Mouse (Mus musculus) CH12.LX (cell line): ENCODE results near the gene Cacna1i. TPM values are rescaled to one million over a fixed set of nuclear protein-coding genes. Genes with fewer than 3 reads are reported as not detected.

Experiments
- DNase-seq: peaks from one replicate; pipeline ENCODE4 v3.0.0-alpha.2; 2013; ENCODE audit errors: extremely low read depth
- H3K27ac ChIP-seq: 2 replicates; pipeline ENCODE4 v1.5.1; 2012; ENCODE audit warnings: low read depth, mild to moderate bottlenecking, control low read depth, moderate library complexity; ENCODE audit not compliant: insufficient read depth
- H3K27me3 ChIP-seq: replicated peaks from 2 replicates; pipeline ENCODE3; 2012; ENCODE audit warnings: inconsistent platforms
- H3K36me3 ChIP-seq, 2 experiments: replicated peaks in 1 of 2; 2 replicates each; pipeline versions ENCODE3 to v1.6.1; 2012; ENCODE audit warnings: inconsistent platforms in 1 of 2, low read length in 1 of 2, mild to moderate bottlenecking in 1 of 2, mixed read lengths in 1 of 2, moderate library complexity in 1 of 2; ENCODE audit not compliant: control insufficient read depth in 1 of 2, insufficient read depth in 1 of 2
- H3K4me1 ChIP-seq, 2 experiments: 2 replicates each; pipeline ENCODE4 v1.6.1; 2012; ENCODE audit warnings: inconsistent platforms in 1 of 2, moderate library complexity in 1 of 2; ENCODE audit not compliant: insufficient read depth in 2 of 2, control insufficient read depth in 1 of 2
- H3K4me2 ChIP-seq: 2 replicates; pipeline ENCODE4 v1.6.1; 2012; ENCODE audit warnings: low read depth, mild to moderate bottlenecking, control low read depth; ENCODE audit not compliant: poor library complexity, insufficient read depth, severe bottlenecking
- H3K4me3 ChIP-seq, 3 experiments: fragments of 150-350 bp in 1 of 3; sonication (generic) in 1 of 3; replicated peaks in 1 of 3; 2 replicates each; pipeline versions ENCODE3 to v1.5.1; 2011 to 2012; ENCODE audit warnings: low read depth in 2 of 3, low read length in 2 of 3, mild to moderate bottlenecking in 2 of 3, moderate library complexity in 2 of 3, control low read depth in 1 of 3, improper control_type of control experiment in 1 of 3, inconsistent platforms in 1 of 3, mixed read lengths in 1 of 3; ENCODE audit not compliant: poor library complexity in 1 of 3
- H3K79me2 ChIP-seq: replicated peaks from 2 replicates; pipeline ENCODE4 v1.6.1; 2012; ENCODE audit warnings: mild to moderate bottlenecking, moderate library complexity; ENCODE audit not compliant: control insufficient read depth, poor library complexity, insufficient read depth, severe bottlenecking; ENCODE audit errors: extremely low read depth
- H3K9ac ChIP-seq: 2 replicates; pipeline ENCODE4 v1.6.1; 2012; ENCODE audit warnings: low read depth, mild to moderate bottlenecking, control low read depth, moderate library complexity; ENCODE audit not compliant: insufficient read depth
- H3K9me3 ChIP-seq: replicated peaks from 2 replicates; pipeline ENCODE3; 2012; ENCODE audit warnings: low read length, inconsistent platforms, mixed read lengths
- CHD1 ChIP-seq: IDR thresholded peaks from 2 replicates; pipeline ENCODE4 v1.6.1; 2012; ENCODE audit warnings: low read depth, low read length, improper control_type of control experiment, inconsistent platforms
- CHD2 ChIP-seq: IDR thresholded peaks from 2 replicates; pipeline ENCODE4 v1.6.1; 2011; ENCODE audit warnings: low read length, improper control_type of control experiment
- E2F4 ChIP-seq: IDR thresholded peaks from 2 replicates; pipeline ENCODE4 v1.6.1; 2011; ENCODE audit warnings: low read depth, low read length, improper control_type of control experiment; ENCODE audit not compliant: insufficient replicate concordance
- ELF1 ChIP-seq: IDR thresholded peaks from 2 replicates; pipeline ENCODE4 v1.6.1; 2014; ENCODE audit warnings: low read depth, mild to moderate bottlenecking, inconsistent platforms, low read length, improper control_type of control experiment
- EP300 ChIP-seq: IDR thresholded peaks from 2 replicates; pipeline ENCODE4 v1.6.1; 2011; ENCODE audit warnings: low read length, improper control_type of control experiment
- ETS1 ChIP-seq: conservative IDR thresholded peaks from 2 replicates; pipeline ENCODE4 v1.6.1; 2012; ENCODE audit warnings: low read depth, mild to moderate bottlenecking, inconsistent platforms, low read length, improper control_type of control experiment, moderate library complexity
- HCFC1 ChIP-seq: IDR thresholded peaks from 2 replicates; pipeline ENCODE4 v1.6.1; 2012; ENCODE audit warnings: low read depth, mild to moderate bottlenecking, inconsistent platforms, low read length, improper control_type of control experiment
- IRF4 ChIP-seq: IDR thresholded peaks from 2 replicates; pipeline ENCODE4 v1.6.1; 2014; ENCODE audit warnings: low read depth, mild to moderate bottlenecking, inconsistent platforms, low read length, improper control_type of control experiment
- MAFK ChIP-seq: IDR thresholded peaks from 2 replicates; pipeline ENCODE4 v1.6.1; 2011; ENCODE audit warnings: low read length, improper control_type of control experiment; ENCODE audit not compliant: insufficient replicate concordance
- MAX ChIP-seq: IDR thresholded peaks from 2 replicates; pipeline ENCODE4 v1.6.1; 2011; ENCODE audit warnings: low read length, improper control_type of control experiment
- MAZ ChIP-seq: IDR thresholded peaks from 2 replicates; pipeline ENCODE4 v1.6.1; 2012; ENCODE audit warnings: low read depth, mild to moderate bottlenecking, inconsistent platforms, low read length, improper control_type of control experiment, moderate library complexity
- MXI1 ChIP-seq: IDR thresholded peaks from 2 replicates; pipeline ENCODE4 v1.6.1; 2011; ENCODE audit warnings: mild to moderate bottlenecking, low read depth, low read length, improper control_type of control experiment
- MYC ChIP-seq: IDR thresholded peaks from 2 replicates; pipeline ENCODE4 v1.6.1; 2011; ENCODE audit warnings: low read depth, mild to moderate bottlenecking, improper control_type of control experiment, low read length
- NELFE ChIP-seq: IDR thresholded peaks from 2 replicates; pipeline ENCODE4 v1.6.1; 2011; ENCODE audit warnings: low read depth, low read length, improper control_type of control experiment
- NRF1 ChIP-seq: IDR thresholded peaks from 2 replicates; pipeline ENCODE4 v1.6.1; 2014; ENCODE audit warnings: low read depth, mild to moderate bottlenecking, inconsistent platforms, low read length, improper control_type of control experiment, moderate library complexity
- PAX5 ChIP-seq: IDR thresholded peaks from 2 replicates; pipeline ENCODE4 v1.6.1; 2012; ENCODE audit warnings: low read length, inconsistent platforms, mixed read lengths
- POLR2A ChIP-seq: IDR thresholded peaks from 2 replicates; pipeline ENCODE4 v1.6.1; 2011; ENCODE audit warnings: low read depth, mild to moderate bottlenecking, improper control_type of control experiment, low read length
- POLR2AphosphoS2 ChIP-seq: IDR thresholded peaks from 2 replicates; pipeline ENCODE4 v1.6.1; 2011; ENCODE audit warnings: low read depth, low read length, improper control_type of control experiment
- SIN3A ChIP-seq: IDR thresholded peaks from 2 replicates; pipeline ENCODE4 v1.6.1; 2012; ENCODE audit warnings: low read length, improper control_type of control experiment, inconsistent platforms
- SMC3 ChIP-seq: IDR thresholded peaks from 2 replicates; pipeline ENCODE4 v1.6.1; 2011; ENCODE audit warnings: low read depth, low read length, improper control_type of control experiment
- TBP ChIP-seq: conservative IDR thresholded peaks from 2 replicates; pipeline ENCODE4 v1.6.1; 2011; ENCODE audit warnings: low read depth, low read length, improper control_type of control experiment
- TCF12 ChIP-seq: IDR thresholded peaks from 2 replicates; pipeline ENCODE4 v1.6.1; 2014; ENCODE audit warnings: low read depth, mild to moderate bottlenecking, inconsistent platforms, low read length, improper control_type of control experiment
- UBTF ChIP-seq: IDR thresholded peaks from 2 replicates; pipeline ENCODE4 v1.6.1; 2012; ENCODE audit warnings: low read depth, mild to moderate bottlenecking, inconsistent platforms, low read length, improper control_type of control experiment, moderate library complexity
- USF2 ChIP-seq: conservative IDR thresholded peaks from 2 replicates; pipeline ENCODE4 v1.6.1; 2011; ENCODE audit warnings: low read depth, low read length, improper control_type of control experiment
- ZC3H11A ChIP-seq: IDR thresholded peaks from 2 replicates; pipeline ENCODE4 v1.6.1; 2012; ENCODE audit warnings: low read depth, mild to moderate bottlenecking, inconsistent platforms, low read length, improper control_type of control experiment
- ZKSCAN1 ChIP-seq: IDR thresholded peaks from 2 replicates; pipeline ENCODE4 v1.6.1; 2012; ENCODE audit warnings: low read depth, inconsistent platforms, low read length, improper control_type of control experiment, borderline replicate concordance
- ZNF384 ChIP-seq: IDR thresholded peaks from 2 replicates; pipeline ENCODE4 v1.6.1; 2012; ENCODE audit warnings: low read depth, low read length, improper control_type of control experiment, inconsistent platforms
- dilution Hi-C: fragments of 300-500 bp; cut with MboI; formaldehyde crosslinking; loops from 2 replicates; pipeline ENCODE4 v1.14.3; 2020; ENCODE audit warnings: low sequenced_read_pairs; ENCODE audit not compliant: extremely low pct_unique_long_range_greater_than_20kb, extremely low pct_ligation_motif_present
- in situ Hi-C: fragments of 300-500 bp; cut with MboI; formaldehyde crosslinking; loops from 3 replicates; pipeline ENCODE4 v1.14.3; 2019; ENCODE audit warnings: low sequenced_read_pairs, low pct_ligation_motif_present, low pct_unique_long_range_greater_than_20kb, mixed read lengths
- polyA plus RNA-seq: library from polyadenylated mRNA; unstranded; fragments of >175 nt; gene quantifications from 2 replicates; pipeline ENCODE4 v1.2.1, GENCODE M21; 2012; ENCODE audit warnings: low read depth; ENCODE audit not compliant: insufficient read length
- total RNA-seq, 2 experiments: library from RNA; depleted of rRNA; stranded (reverse); fragments of 300-350 nt in 1 of 2; fragments of >200 nt in 1 of 2; gene quantifications; 2 replicates each; pipeline ENCODE4 v1.2.3; 2012 to 2014

The Cacna1i gene
- total and polyA plus RNA-seq, 3 experiments: under 0.01 TPM; not detected in 2

GRCm38 (mm10) chr15:80399451-80399850 is 112.4 kb downstream of the Cacna1i start:
- Histone ChIP-seq H3K36me3 (no peaks in the 10 kb centered on the region), H3K4me3 (no peak overlapping the region), H3K27me3 (peaks cover 55% of the 10 kb centered on the region), H3K79me2 (no peaks in the 10 kb centered on the region), H3K4me1 (no peaks in the 10 kb centered on the region)
- TF ChIP-seq POLR2AphosphoS2: no peak
- no peak for TF ChIP-seq HCFC1
- no peak for TF ChIP-seq ETS1
- TF ChIP-seq USF2: no peak
- no peak for TF ChIP-seq CHD1
- TF ChIP-seq ZKSCAN1: no peak
- no peak for TF ChIP-seq NELFE
- TF ChIP-seq TBP: no peak
- TF ChIP-seq POLR2A: no peak
- no peak for TF ChIP-seq UBTF
- TF ChIP-seq MYC: no peak
- no peak for TF ChIP-seq MXI1
- TF ChIP-seq ELF1: no peak
- TF ChIP-seq TCF12: no peak
- TF ChIP-seq ZNF384: no peak
- no peak for TF ChIP-seq EP300
- TF ChIP-seq CHD2: no peak
- TF ChIP-seq, all 38 proteins: peak for 0
- no peak for DNase-seq
- dilution Hi-C loops (no loop called here), in situ Hi-C loops (no loop called here)
- no peak overlapping the region for H3K4me2 ChIP-seq
- H3K27ac ChIP-seq: no peak overlapping the region
- peaks cover 15% of the 10 kb centered on the region for H3K9me3 ChIP-seq
- H3K9ac ChIP-seq: no peak overlapping the region

GRCm38 (mm10) chr15:80401387-80401898 is 114.4 kb downstream of the Cacna1i start:
- Histone ChIP-seq H3K4me3 (no peak overlapping the region), H3K27ac (no peak overlapping the region), H3K4me2 (no peak overlapping the region), H3K9me3 (peaks cover 26% of the 10 kb centered on the region), H3K27me3 (peaks cover 62% of the 10 kb centered on the region), H3K4me1 (no peaks in the 10 kb centered on the region), H3K36me3 (no peaks in the 10 kb centered on the region), H3K9ac (no peak overlapping the region), H3K79me2 (no peaks in the 10 kb centered on the region)
- TF ChIP-seq E2F4: no peak
- no peak for TF ChIP-seq NELFE
- no peak for TF ChIP-seq TCF12
- TF ChIP-seq SMC3: no peak
- no peak for TF ChIP-seq HCFC1
- no peak for TF ChIP-seq TBP
- TF ChIP-seq PAX5: no peak
- no peak for TF ChIP-seq UBTF
- no peak for TF ChIP-seq MAX
- TF ChIP-seq MAZ: no peak
- TF ChIP-seq NRF1: no peak
- TF ChIP-seq USF2: no peak
- no peak for TF ChIP-seq ZC3H11A
- no peak for TF ChIP-seq MAFK
- TF ChIP-seq POLR2A: no peak
- no peak for TF ChIP-seq CHD1
- no peak for TF ChIP-seq ZKSCAN1
- TF ChIP-seq IRF4: no peak
- no peak for TF ChIP-seq SIN3A
- DNase-seq: no peak
- dilution Hi-C loops: no loop called here
- in situ Hi-C loops: no loop called here
